Mouse (Mus musculus) hindbrain, embryonic 12.5 days (tissue): ENCODE measurements around the gene Abhd14a. TPM values are rescaled to one million over a fixed set of nuclear protein-coding genes. Genes with fewer than 3 reads are reported as not detected.
A peak's percentile ranks its signal among the peaks of the same experiment; 100 is the strongest.
"Not testable (repeated sequence)": the region's sequence is repeated elsewhere in the genome, so short reads cannot be mapped to it uniquely, and the experiment has no call there.

Source experiments
- ATAC-seq: fragments of 200-750 bp; cut with Nextera tagmentation; 2 replicates; pipeline ENCODE4 v1.8.0; 2017; ENCODE audit warnings: moderate TSS enrichment; ENCODE audit not compliant: low FRiP score
- H3K27ac ChIP-seq: fragments of 300-500 bp; sonication (generic); 2 replicates; pipeline ENCODE4 v1.5.1; 2016; ENCODE audit warnings: mild to moderate bottlenecking
- H3K27me3 ChIP-seq: fragments of 300-500 bp; sonication (generic); 2 replicates; pipeline ENCODE4 v1.6.1; 2016; ENCODE audit warnings: mild to moderate bottlenecking
- H3K36me3 ChIP-seq: fragments of 300-500 bp; sonication (generic); 2 replicates; pipeline ENCODE4 v1.6.1; 2016; ENCODE audit warnings: mild to moderate bottlenecking
- H3K4me1 ChIP-seq: fragments of 300-500 bp; sonication (generic); 2 replicates; pipeline ENCODE4 v1.6.1; 2016
- H3K4me2 ChIP-seq: fragments of 300-500 bp; sonication (generic); replicated peaks from 2 replicates; pipeline ENCODE4 v1.6.1; 2016; ENCODE audit warnings: mild to moderate bottlenecking
- H3K4me3 ChIP-seq: fragments of 300-500 bp; sonication (generic); 2 replicates; pipeline ENCODE4 v1.5.1; 2016; ENCODE audit warnings: mild to moderate bottlenecking
- H3K9ac ChIP-seq: fragments of 300-500 bp; sonication (generic); 2 replicates; pipeline ENCODE4 v1.6.1; 2016; ENCODE audit warnings: mild to moderate bottlenecking, moderate library complexity
- H3K9me3 ChIP-seq: fragments of 300-500 bp; sonication (generic); replicated peaks from 2 replicates; pipeline ENCODE4 v1.6.1; 2016; ENCODE audit warnings: mild to moderate bottlenecking
- WGBS: fragments of 180-500 bp; shearing (Covaris S2); methylation state at CpG from one replicate; pipeline ENCODE4 v1.1.7; 2016; 5-methylcytosine and 5-hydroxymethylcytosine counted together
- polyA plus RNA-seq: library from polyadenylated mRNA; unstranded; fragments of >200 nt; fragmentation: Nextera tagmentation; extraction: Ambion mirVana; gene quantifications from 2 replicates; pipeline ENCODE4 v1.2.1, GENCODE M21; 2016

Gene Abhd14a
- polyA plus RNA-seq = 37.5 and 39.7 TPM in 2 replicates

DNA sequence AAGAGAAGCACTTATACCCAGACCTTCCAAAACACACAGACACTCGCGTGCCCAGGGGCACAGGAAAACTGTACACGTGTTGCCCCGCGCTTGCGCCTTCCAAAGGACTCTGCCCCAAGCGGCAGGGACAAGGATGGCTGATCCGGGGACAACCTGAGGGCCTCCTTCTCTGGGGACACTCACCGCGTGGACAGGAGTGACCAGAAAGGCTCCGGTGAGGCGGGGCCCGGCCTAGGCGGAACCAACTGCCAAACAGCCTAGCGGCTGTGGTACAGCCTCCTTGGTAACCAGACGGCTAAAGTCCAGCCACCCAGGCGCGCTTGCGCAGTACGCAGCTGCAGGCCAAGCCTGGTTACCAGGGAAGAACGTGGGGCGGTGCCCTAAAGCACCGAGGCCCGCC is at the start of gene Abhd14a, which contains the start of gene Abhd14b:
TSS of gene Abhd14a (minus strand) at position 331 of the 400 bp plus-strand sequence.
TSS of gene Abhd14b (plus strand) at position 112 of the 400 bp plus-strand sequence.
- Histone ChIP-seq H3K36me3 (no peaks in the 10 kb centered on the region), H3K4me1 (peaks cover 50% of the 10 kb centered on the region), H3K4me3 (peak within 1 kb of the TSS; percentile 48), H3K4me2 (peak within 1 kb of the TSS; percentile 74), H3K9me3 (no peaks in the 10 kb centered on the region), H3K27ac (peak within 1 kb of the TSS; percentile 72), H3K9ac (peak within 1 kb of the TSS; percentile 65), H3K27me3 (no peaks in the 10 kb centered on the region)
- WGBS = under 1% methylated on average over 24 of the region's 24 CpGs
- peak; percentile 82 for ATAC-seq

GRCm38 (mm10) chr9:106487602-106488001 is 40.1 kb upstream of the Abhd14a start:
- not testable (repeated sequence) for ATAC-seq, H3K9me3 ChIP-seq, H3K4me3 ChIP-seq, H3K4me1 ChIP-seq, H3K4me2 ChIP-seq, H3K9ac ChIP-seq, H3K27ac ChIP-seq, H3K27me3 ChIP-seq
- H3K36me3 ChIP-seq = peaks cover 38% of the 10 kb centered on the region
- 87% methylated on average over 6 of the region's 6 CpGs for WGBS

GRCm38 (mm10) chr9:106485076-106485475 is 37.6 kb upstream of the Abhd14a start:
- ATAC-seq = no peak
- Histone ChIP-seq H3K27ac (no peak overlapping the region), H3K4me3 (no peak overlapping the region), H3K36me3 (peaks cover 60% of the 10 kb centered on the region), H3K4me2 (no peak overlapping the region), H3K9me3 (no peaks in the 10 kb centered on the region), H3K9ac (no peak overlapping the region), H3K27me3 (no peaks in the 10 kb centered on the region), H3K4me1 (no peaks in the 10 kb centered on the region)
- WGBS = 85% methylated on average over 10 of the region's 10 CpGs

DNA sequence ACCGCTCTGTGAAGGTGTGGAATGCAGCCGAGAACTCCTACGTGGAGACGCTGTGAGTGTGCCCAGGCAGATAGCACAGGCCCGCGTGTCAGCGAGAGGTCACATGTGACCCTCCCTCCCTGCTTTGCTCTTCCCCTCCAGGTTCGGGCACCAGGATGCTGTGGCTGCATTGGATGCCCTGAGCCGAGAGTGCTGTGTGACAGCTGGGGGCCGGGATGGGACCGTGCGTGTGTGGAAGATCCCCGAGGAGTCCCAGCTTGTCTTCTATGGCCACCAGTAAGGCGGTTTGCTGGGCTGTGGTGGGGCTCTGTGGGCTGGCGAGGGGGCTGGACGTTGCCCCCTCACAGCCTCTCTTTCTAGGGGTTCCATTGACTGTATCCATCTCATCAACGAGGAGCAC is 36.1 kb upstream of the Abhd14a start:
- peaks cover 63% of the 10 kb centered on the region for H3K36me3 ChIP-seq
- ATAC-seq = no peak

DNA sequence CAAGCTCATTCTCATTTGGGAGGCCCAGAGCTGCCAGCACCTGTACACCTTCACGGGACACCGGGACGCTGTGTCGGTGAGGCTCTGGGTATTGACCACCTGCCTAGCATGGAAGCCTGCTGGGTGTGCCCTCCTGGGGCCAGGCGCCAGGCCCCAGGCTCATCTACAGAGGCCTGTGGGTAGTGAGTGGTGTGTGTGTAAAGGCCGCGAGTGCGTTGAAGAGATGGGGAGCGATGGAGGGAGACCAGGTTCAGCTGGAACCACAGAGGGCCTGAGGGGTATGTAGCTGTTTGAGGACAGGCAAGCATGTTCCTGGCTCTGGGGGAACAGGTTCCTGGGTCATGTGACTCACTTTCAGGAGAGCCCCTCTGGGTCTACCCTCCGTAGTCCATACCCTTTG is 35.7 kb upstream of the Abhd14a start:
- H3K9me3 ChIP-seq = no peaks in the 10 kb centered on the region
- ATAC-seq = no peak
- H3K9ac ChIP-seq = no peak overlapping the region
- peaks cover 63% of the 10 kb centered on the region for H3K36me3 ChIP-seq
- H3K27ac ChIP-seq = no peak overlapping the region
- no peak overlapping the region for H3K4me3 ChIP-seq
- H3K4me2 ChIP-seq = no peak overlapping the region
- no peaks in the 10 kb centered on the region for H3K27me3 ChIP-seq
- peaks cover 1% of the 10 kb centered on the region for H3K4me1 ChIP-seq
- 95% methylated on average over 10 of the region's 10 CpGs for WGBS

More for the DNA sequence above, 36.1 kb upstream of the Abhd14a start:
- Histone ChIP-seq H3K4me2 (no peak overlapping the region), H3K9me3 (no peaks in the 10 kb centered on the region), H3K27me3 (no peaks in the 10 kb centered on the region), H3K9ac (no peak overlapping the region), H3K4me1 (no peaks in the 10 kb centered on the region), H3K4me3 (no peak overlapping the region), H3K27ac (no peak overlapping the region)
- WGBS = 95% methylated on average over 17 of the region's 17 CpGs

DNA sequence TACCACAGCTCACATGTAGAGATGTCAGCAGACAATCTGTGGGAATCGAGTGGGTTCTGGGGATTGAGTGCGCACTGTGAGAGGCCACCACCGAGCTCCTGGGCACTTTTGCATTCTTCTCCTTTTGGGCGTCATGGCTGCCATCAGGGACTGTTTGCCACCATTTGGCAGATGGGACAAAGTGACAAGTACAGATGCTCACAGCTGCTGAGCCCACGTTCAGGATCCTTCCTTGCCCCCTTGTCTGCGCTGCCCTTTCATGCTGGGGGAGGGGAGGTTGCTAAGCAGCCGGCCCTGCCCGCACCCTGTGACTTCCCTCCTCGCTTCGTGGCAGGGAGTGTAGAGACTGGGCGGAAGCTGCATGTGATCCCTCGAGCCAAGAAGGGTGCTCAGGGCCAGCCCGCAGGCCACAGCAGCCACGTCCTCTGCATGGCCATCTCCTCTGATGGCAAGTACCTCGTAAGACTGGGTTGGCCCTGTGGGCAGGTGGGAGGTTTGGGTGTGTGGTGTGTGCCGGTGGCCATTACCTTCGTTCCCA is 35.2 kb upstream of the Abhd14a start:
- Histone ChIP-seq H3K27ac (no peak overlapping the region), H3K27me3 (no peaks in the 10 kb centered on the region), H3K4me3 (no peak overlapping the region), H3K4me1 (peaks cover 6% of the 10 kb centered on the region), H3K9ac (no peak overlapping the region), H3K9me3 (no peaks in the 10 kb centered on the region), H3K4me2 (no peak overlapping the region), H3K36me3 (peaks cover 63% of the 10 kb centered on the region)
- ATAC-seq = no peak
- 90% methylated on average over 17 of the region's 17 CpGs for WGBS

DNA sequence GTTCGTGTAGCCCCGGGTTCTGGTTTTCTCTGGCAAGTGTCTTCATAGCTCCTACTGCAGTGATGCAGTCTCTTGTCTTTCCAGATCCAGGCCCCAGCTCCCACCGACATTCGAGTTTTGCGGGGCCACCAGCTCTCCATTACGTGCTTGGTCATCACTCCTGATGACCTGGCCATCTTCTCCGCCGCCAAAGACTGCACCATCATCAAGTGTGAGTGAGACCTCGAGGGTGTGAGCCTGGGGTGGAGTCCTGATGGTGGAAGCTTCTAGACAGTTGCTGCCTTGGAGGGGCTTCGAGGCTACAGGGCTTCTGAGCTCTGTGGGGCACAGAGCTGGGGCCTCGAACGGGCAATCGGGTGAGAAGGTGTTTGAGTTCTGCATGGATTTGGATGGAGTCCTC is 34.2 kb upstream of the Abhd14a start:
- H3K27me3 ChIP-seq = no peaks in the 10 kb centered on the region
- no peak overlapping the region for H3K4me3 ChIP-seq
- ATAC-seq = no peak
- H3K9me3 ChIP-seq = no peaks in the 10 kb centered on the region
- peaks cover 8% of the 10 kb centered on the region for H3K4me1 ChIP-seq
- no peak overlapping the region for H3K27ac ChIP-seq
- H3K36me3 ChIP-seq = peaks cover 63% of the 10 kb centered on the region
- H3K9ac ChIP-seq = no peak overlapping the region
- 92% methylated on average over 13 of the region's 13 CpGs for WGBS
- H3K4me2 ChIP-seq = no peak overlapping the region

DNA sequence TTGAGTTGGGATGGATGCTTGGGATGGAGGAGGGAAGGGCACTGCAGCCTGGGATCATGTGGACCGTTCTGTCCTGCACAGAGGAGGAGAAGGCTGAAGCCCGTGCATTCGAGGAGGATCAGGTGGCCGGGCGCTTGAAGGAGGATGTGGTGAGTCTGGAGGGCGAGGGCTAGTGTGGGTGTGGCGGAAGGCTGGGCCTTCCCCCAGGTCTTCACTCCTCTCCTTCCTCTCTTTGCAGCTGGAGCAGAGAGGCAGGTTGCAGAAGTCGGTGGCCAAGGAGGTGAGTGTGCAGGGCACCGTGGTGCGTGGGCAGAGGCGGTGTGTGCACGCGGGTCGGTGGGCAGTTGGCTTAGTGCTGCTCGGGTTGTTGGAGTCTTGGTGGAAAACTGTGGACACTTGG is 33.6 kb upstream of the Abhd14a start:
- no peak overlapping the region for H3K4me3 ChIP-seq
- WGBS = 96% methylated on average over 15 of the region's 15 CpGs
- no peaks in the 10 kb centered on the region for H3K9me3 ChIP-seq
- H3K36me3 ChIP-seq = peaks cover 60% of the 10 kb centered on the region
- ATAC-seq = no peak
- H3K27me3 ChIP-seq = no peaks in the 10 kb centered on the region
- peaks cover 12% of the 10 kb centered on the region for H3K4me1 ChIP-seq
- H3K27ac ChIP-seq = no peak overlapping the region
- H3K9ac ChIP-seq = no peak overlapping the region
- no peak overlapping the region for H3K4me2 ChIP-seq

DNA sequence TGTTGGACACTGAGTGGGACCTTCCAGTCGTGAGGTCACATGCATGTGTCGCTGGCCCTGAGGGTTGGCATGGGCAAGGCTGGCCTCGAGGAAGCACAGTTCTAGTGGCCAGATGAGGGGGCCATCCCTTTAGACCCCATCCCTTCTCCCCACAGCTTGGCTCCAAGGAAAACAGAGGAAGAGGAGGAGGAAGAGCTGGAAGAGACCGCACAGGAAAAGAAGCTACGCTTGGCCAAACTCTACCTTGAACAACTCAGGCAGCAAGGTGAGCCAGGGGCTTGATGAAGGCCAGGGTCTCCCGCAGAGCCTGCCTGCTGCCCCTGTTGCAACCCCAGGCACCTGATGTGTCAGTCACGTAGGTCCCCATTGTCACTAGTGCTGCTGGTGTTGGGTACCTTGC is 33.1 kb upstream of the Abhd14a start:
- Histone ChIP-seq H3K9ac (no peak overlapping the region), H3K9me3 (no peaks in the 10 kb centered on the region), H3K27me3 (no peaks in the 10 kb centered on the region), H3K4me1 (peaks cover 12% of the 10 kb centered on the region), H3K4me2 (no peak overlapping the region), H3K4me3 (no peak overlapping the region), H3K27ac (no peak overlapping the region), H3K36me3 (peaks cover 55% of the 10 kb centered on the region)
- ATAC-seq = no peak
- 94% methylated on average over 7 of the region's 7 CpGs for WGBS

DNA sequence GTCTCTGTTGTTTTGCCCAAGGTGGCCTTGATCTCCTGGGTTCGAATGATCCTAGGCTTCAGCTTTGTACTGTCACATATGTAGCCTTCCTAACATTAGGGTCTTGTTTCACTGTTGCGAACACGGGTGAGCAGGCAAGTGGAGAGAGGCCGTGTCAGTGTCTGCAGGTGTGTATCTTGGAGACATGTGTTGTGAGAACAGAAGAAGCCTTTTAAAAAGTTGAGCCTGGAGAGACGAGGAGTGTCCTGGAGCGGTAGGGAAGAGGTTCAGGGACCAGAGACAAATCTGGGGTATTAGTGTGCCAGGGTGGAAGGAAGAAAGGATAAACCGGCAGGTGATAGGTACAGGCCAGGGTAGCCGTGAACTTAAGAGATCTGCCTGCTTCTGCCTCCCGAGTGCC is 30.6 kb upstream of the Abhd14a start:
- 83% methylated on average over 9 of the region's 9 CpGs for WGBS
- peaks cover 30% of the 10 kb centered on the region for H3K36me3 ChIP-seq
- H3K4me2 ChIP-seq = peak overlapping the region; percentile 81
- peak overlapping the region; percentile 72 for H3K4me3 ChIP-seq
- H3K27ac ChIP-seq = no peak overlapping the region
- no peaks in the 10 kb centered on the region for H3K9me3 ChIP-seq
- H3K9ac ChIP-seq = peak overlapping the region; percentile 59
- no peak for ATAC-seq
- H3K27me3 ChIP-seq = no peaks in the 10 kb centered on the region
- H3K4me1 ChIP-seq = peaks cover 25% of the 10 kb centered on the region

GRCm38 (mm10) chr9:106477649-106478048 is 30.2 kb upstream of the Abhd14a start:
- Histone ChIP-seq H3K36me3 (peaks cover 26% of the 10 kb centered on the region), H3K27me3 (no peaks in the 10 kb centered on the region), H3K4me1 (peaks cover 25% of the 10 kb centered on the region), H3K9me3 (no peaks in the 10 kb centered on the region), H3K9ac (peak overlapping the region; percentile 59), H3K4me2 (peak overlapping the region; percentile 81), H3K4me3 (peak overlapping the region; percentile 72), H3K27ac (no peak overlapping the region)
- 4% methylated on average over 16 of the region's 16 CpGs for WGBS
- ATAC-seq = no peak

- WGBS = 0% methylated on average over 41 of the region's 41 CpGs
- 0 out of 2 replicates have a peak within 1 kb of the TSS, but pooled peaks have one; percentile 30 for H3K27ac ChIP-seq
- H3K4me2 ChIP-seq = peak within 1 kb of the TSS; percentile 81
Observed at GRCm38 (mm10) chr9:106476924-106477484, 29.5 kb upstream of the Abhd14a start, which contains the start of gene Parp3. Gene Parp3, minus strand, starts transcription at chr9:106476949.

More at GRCm38 (mm10) chr9:106476924-106477484, 29.5 kb upstream of the Abhd14a start, which contains the start of gene Parp3:
- H3K9ac ChIP-seq = peak within 1 kb of the TSS; percentile 59
- H3K36me3 ChIP-seq = peaks cover 21% of the 10 kb centered on the region
- H3K27me3 ChIP-seq = no peaks in the 10 kb centered on the region
- H3K4me3 ChIP-seq = peak within 1 kb of the TSS; percentile 72
- H3K9me3 ChIP-seq = no peaks in the 10 kb centered on the region
- ATAC-seq = peak; percentile 98
- peaks cover 26% of the 10 kb centered on the region for H3K4me1 ChIP-seq
